9 mouse cellular contexts compared by ENCODE assay signal in genomic region chr10:60278786-60279185, GRCm38 (mm10). TPM values are rescaled to one million over a fixed set of nuclear protein-coding genes. Genes with fewer than 3 reads are reported as not detected.
DNase-seq lines count a peak whose midpoint lies in the region; ATAC-seq lines count a peak whose summit lies in the region.
"Had no signal": no experiment of that assay in that cellular context is flagged by ENCODE, and none has a peak within 500 bp of the region (broad histone marks: within the 10 kb centered on the region; RNA-seq: fewer than 3 reads in every experiment).

No protein-coding gene starts in this region.

- H3K4me1 ChIP-seq in heart, embryonic 10.5 days = peaks cover 42% of the 10 kb centered on the region
- H3K4me1 ChIP-seq in neural tube, embryonic 11.5 days (ENCODE audit: control insufficient read depth, insufficient read depth, low read length) = peaks cover 24% of the 10 kb centered on the region
- peaks cover 49% of the 10 kb centered on the region for H3K4me1 ChIP-seq in limb, embryonic 15.5 days
- H3K4me1 ChIP-seq in stomach, embryonic 15.5 days = peaks cover 41% of the 10 kb centered on the region

- H3K27me3 ChIP-seq in heart, embryonic 10.5 days (ENCODE audit: insufficient read depth, poor library complexity, severe bottlenecking) = no peaks in the 10 kb centered on the region
- no peaks in the 10 kb centered on the region for H3K27me3 ChIP-seq in neural tube, embryonic 11.5 days (ENCODE audit: control insufficient read depth, insufficient read depth, low read length)
- no peaks in the 10 kb centered on the region for H3K27me3 ChIP-seq in limb, embryonic 15.5 days
- no peaks in the 10 kb centered on the region for H3K27me3 ChIP-seq in stomach, embryonic 15.5 days (replicated peaks)

- no peaks in the 10 kb centered on the region for H3K9me3 ChIP-seq in heart, embryonic 10.5 days
- no peaks in the 10 kb centered on the region for H3K9me3 ChIP-seq in neural tube, embryonic 11.5 days (ENCODE audit: control insufficient read depth, low read length)
- H3K9me3 ChIP-seq in limb, embryonic 15.5 days = no peaks in the 10 kb centered on the region
- no peaks in the 10 kb centered on the region for H3K9me3 ChIP-seq in stomach, embryonic 15.5 days

- H3K36me3 ChIP-seq in heart, embryonic 10.5 days = peaks cover 4% of the 10 kb centered on the region; the same call in 1 of the 2 replicates
- no peaks in the 10 kb centered on the region for H3K36me3 ChIP-seq in neural tube, embryonic 11.5 days (ENCODE audit: control insufficient read depth, insufficient read depth, low read length)
- no peaks in the 10 kb centered on the region for H3K36me3 ChIP-seq in limb, embryonic 15.5 days
- H3K36me3 ChIP-seq in stomach, embryonic 15.5 days = no peaks in the 10 kb centered on the region

- H3K4me3 ChIP-seq in heart, embryonic 10.5 days = peak overlapping the region; percentile 85; the same call in 1 of the 2 replicates
- H3K4me3 ChIP-seq in neural tube, embryonic 11.5 days (ENCODE audit: low read depth, low read length) = peak overlapping the region; percentile 4; the same call in 1 of the 2 replicates
- H3K4me3 ChIP-seq in limb, embryonic 15.5 days = peak overlapping the region; percentile 83
- peak overlapping the region; percentile 71; the same call in 1 of the 2 replicates for H3K4me3 ChIP-seq in stomach, embryonic 15.5 days (replicated peaks)

- H3K4me2 ChIP-seq in neural tube, embryonic 11.5 days (ENCODE audit: low read depth) = peak overlapping the region; percentile 95
- H3K4me2 ChIP-seq in limb, embryonic 15.5 days = peak overlapping the region; percentile 85
- peak overlapping the region; percentile 86 for H3K4me2 ChIP-seq in stomach, embryonic 15.5 days

- no peak overlapping the region for H3K27ac ChIP-seq in heart, embryonic 10.5 days
- no peak overlapping the region for H3K27ac ChIP-seq in neural tube, embryonic 11.5 days (ENCODE audit: low read depth, low read length)
- 0 out of 2 replicates have a peak overlapping the region, but pooled peaks have one; percentile 17 for H3K27ac ChIP-seq in limb, embryonic 15.5 days
- no peak overlapping the region for H3K27ac ChIP-seq in stomach, embryonic 15.5 days

- no peak for ATAC-seq in neural tube, embryonic 11.5 days (ENCODE audit: insufficient read depth, low FRiP score, low TSS enrichment)
- no peak for ATAC-seq in limb, embryonic 15.5 days (ENCODE audit: insufficient number of reproducible peaks, low FRiP score, low TSS enrichment, low read depth)
- ATAC-seq in stomach, embryonic 15.5 days (ENCODE audit: insufficient read depth, low FRiP score, low read depth) = no peak

- no peak overlapping the region for H3K9ac ChIP-seq in neural tube, embryonic 11.5 days (ENCODE audit: low read length)
- H3K9ac ChIP-seq in limb, embryonic 15.5 days = no peak overlapping the region
- H3K9ac ChIP-seq in stomach, embryonic 15.5 days = no peak overlapping the region

- intact Hi-C loops in left cerebral cortex, postnatal 14 days (cut with DNase I) = loop anchor here (2.0 kb wide), 1 partner anchor 34 kb away; no protein-coding TSS in a partner anchor

- WGBS in heart, embryonic 10.5 days = 90% methylated on average over 3 of the region's 3 CpGs
- WGBS in neural tube, embryonic 11.5 days = 92% methylated on average over 3 of the region's 3 CpGs
- WGBS in limb, embryonic 15.5 days = 77% methylated on average over 3 of the region's 3 CpGs
- 84% methylated on average over 3 of the region's 3 CpGs for WGBS in stomach, embryonic 15.5 days

- DNase-seq in heart, embryonic 10.5 days (ENCODE audit: low spot score) = no peak
- DNase-seq in heart, adult 9 months (ENCODE audit: low spot score in 2 of 2) = no peak
- DNase-seq in neural tube, embryonic 11.5 days (ENCODE audit: low spot score) = no peak
- no peak for DNase-seq in neural tube, embryonic 10.5 days (ENCODE audit: extremely low spot score, low spot score)
- DNase-seq in cerebellum, postnatal 36 days = no peak
- DNase-seq in left cerebral cortex, postnatal 14 days (ENCODE audit: low spot score in 2 of 2) = no peak
- DNase-seq: kidney, postnatal 10 days had no signal

RNA-seq across cellular contexts. Expression of gene Psap, which starts 1.4 kb away (rescaled TPM):
- polyA plus RNA-seq in heart, embryonic 10.5 days (2016; fragmentation: Nextera tagmentation; extraction: Ambion mirVana) = 74.3 and 75.2 TPM in 2 replicates
- polyA plus RNA-seq in neural tube, embryonic 11.5 days (2014; fragmentation: Nextera tagmentation; extraction: Ambion mirVana) = 79.6 and 84.2 TPM in 2 replicates
- polyA plus RNA-seq in limb, embryonic 15.5 days (2015; fragmentation: Nextera tagmentation; extraction: Ambion mirVana) = 177 and 226 TPM in 2 replicates
- 142 and 155 TPM in 2 replicates for polyA plus RNA-seq in stomach, embryonic 15.5 days (2015; fragmentation: Nextera tagmentation; extraction: Ambion mirVana)
- total RNA-seq in left cerebral cortex, postnatal 14 days (2021) = 1,000 to 10,000 TPM; 1,462 to 1,465 TPM

RNA-seq across cellular contexts. Expression of gene Chst3, which starts 59.7 kb away (rescaled TPM):
- 0.51 and 0.89 TPM in 2 replicates for polyA plus RNA-seq in heart, embryonic 10.5 days (2016; fragmentation: Nextera tagmentation; extraction: Ambion mirVana)
- 1.6 and 1.7 TPM in 2 replicates for polyA plus RNA-seq in neural tube, embryonic 11.5 days (2014; fragmentation: Nextera tagmentation; extraction: Ambion mirVana)
- 2.7 and 3.0 TPM in 2 replicates for polyA plus RNA-seq in limb, embryonic 15.5 days (2015; fragmentation: Nextera tagmentation; extraction: Ambion mirVana)
- 2.2 and 2.3 TPM in 2 replicates for polyA plus RNA-seq in stomach, embryonic 15.5 days (2015; fragmentation: Nextera tagmentation; extraction: Ambion mirVana)
- 1 to 10 TPM; 2.2 to 2.6 TPM for total RNA-seq in left cerebral cortex, postnatal 14 days (2021)

Comparison
In these comparisons a context has a peak if more than half of its experiments do, and no peak if none do; other contexts are left out.
1. H3K4me3 ChIP-seq: peak in every context shown above with its lines; median percentile 85 in heart, embryonic 10.5 days; 83 in limb, embryonic 15.5 days; 71 in stomach, embryonic 15.5 days; 4 in neural tube, embryonic 11.5 days.